Mouse (Mus musculus) embryonic facial prominence, embryonic 11.5 days (tissue): ENCODE results near the gene Cobll1. TPM values are rescaled to one million over a fixed set of nuclear protein-coding genes. Genes with fewer than 3 reads are reported as not detected.

Source experiments
- ATAC-seq: fragments of 200-750 bp; cut with Nextera tagmentation; replicated peaks from 2 replicates; pipeline ENCODE4 v1.8.0; 2017; ENCODE audit warnings: low read depth; ENCODE audit not compliant: insufficient number of reproducible peaks, low FRiP score, low TSS enrichment
- DNase-seq: peaks from one replicate; pipeline ENCODE4 v3.0.0-alpha.2; 2015; ENCODE audit warnings: low spot score
- H3K27ac ChIP-seq: fragments of 300-500 bp; sonication (generic); replicated peaks from 2 replicates; pipeline ENCODE4 v1.5.1; 2014; ENCODE audit warnings: mild to moderate bottlenecking, low read depth, low read length, control low read depth
- H3K27me3 ChIP-seq: fragments of 300-500 bp; sonication (generic); 2 replicates; pipeline ENCODE4 v1.6.1; 2014; ENCODE audit warnings: mild to moderate bottlenecking, low read length, moderate library complexity, mixed read lengths; ENCODE audit not compliant: control insufficient read depth, insufficient read depth
- H3K36me3 ChIP-seq: fragments of 300-500 bp; sonication (generic); replicated peaks from 2 replicates; pipeline ENCODE4 v1.6.1; 2014; ENCODE audit warnings: low read depth, mild to moderate bottlenecking, low read length, moderate library complexity, mixed read lengths; ENCODE audit not compliant: control insufficient read depth, insufficient read depth
- H3K4me1 ChIP-seq: fragments of 300-500 bp; sonication (generic); 2 replicates; pipeline ENCODE4 v1.6.1; 2014; ENCODE audit warnings: low read length, mixed read lengths; ENCODE audit not compliant: control insufficient read depth, insufficient read depth
- H3K4me2 ChIP-seq: fragments of 300-500 bp; sonication (generic); 2 replicates; pipeline ENCODE4 v1.6.1; 2014; ENCODE audit warnings: low read depth, mild to moderate bottlenecking, control low read depth, low read length, moderate library complexity
- H3K4me3 ChIP-seq: fragments of 300-500 bp; sonication (generic); 2 replicates; pipeline ENCODE4 v1.5.1; 2014; ENCODE audit warnings: low read depth, low read length, control low read depth
- H3K9ac ChIP-seq: fragments of 300-500 bp; sonication (generic); replicated peaks from 2 replicates; pipeline ENCODE4 v1.6.1; 2014; ENCODE audit warnings: mild to moderate bottlenecking, control low read depth, low read length
- H3K9me3 ChIP-seq: fragments of 300-500 bp; sonication (generic); replicated peaks from 2 replicates; pipeline ENCODE4 v1.6.1; 2016; ENCODE audit warnings: mild to moderate bottlenecking, low read length, inconsistent platforms, mixed read lengths; ENCODE audit not compliant: control insufficient read depth
- WGBS: fragments of 180-500 bp; shearing (Covaris S2); extraction: QIAGEN DNeasy Blood & Tissue Kit; methylation state at CpG from one replicate; pipeline ENCODE4 v1.1.7; 2014; 5-methylcytosine and 5-hydroxymethylcytosine counted together
- polyA plus RNA-seq: library from polyadenylated mRNA; unstranded; fragments of >200 nt; fragmentation: Nextera tagmentation; extraction: Ambion mirVana; gene quantifications from 2 replicates; pipeline ENCODE4 v1.2.1, GENCODE M21; 2014

Cobll1 gene
- polyA plus RNA-seq, 1 experiment from 2014 or later, result 2.2 TPM

DNA sequence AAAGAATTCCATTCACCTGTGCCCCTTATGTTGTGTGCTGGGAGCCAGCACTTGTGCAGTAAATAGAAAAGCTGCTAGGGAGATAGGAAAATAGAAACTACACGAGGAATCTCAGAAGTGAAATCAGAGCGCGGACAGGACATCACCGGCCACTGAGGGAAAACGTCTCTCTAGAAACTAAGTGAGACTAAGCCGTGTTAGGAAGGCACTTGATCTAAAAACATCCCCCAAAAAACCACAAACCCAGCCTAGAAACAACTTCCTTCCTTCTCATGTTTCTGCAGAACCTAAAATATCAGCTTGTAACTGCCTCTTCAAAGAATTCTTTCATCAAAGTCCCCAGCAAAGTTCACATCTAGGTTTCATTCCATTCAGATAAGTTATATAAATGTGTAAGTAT, 50.6 kb downstream of the Cobll1 start:
- no peak for DNase-seq
- Histone ChIP-seq H3K4me2 (no peak overlapping the region), H3K27ac (no peak overlapping the region), H3K36me3 (no peaks in the 10 kb centered on the region), H3K4me3 (no peak overlapping the region), H3K27me3 (no peaks in the 10 kb centered on the region), H3K9me3 (no peaks in the 10 kb centered on the region), H3K9ac (no peak overlapping the region), H3K4me1 (no peaks in the 10 kb centered on the region)
- ATAC-seq, result no peak
- WGBS, result 61% methylated on average over 6 of the region's 6 CpGs

DNA sequence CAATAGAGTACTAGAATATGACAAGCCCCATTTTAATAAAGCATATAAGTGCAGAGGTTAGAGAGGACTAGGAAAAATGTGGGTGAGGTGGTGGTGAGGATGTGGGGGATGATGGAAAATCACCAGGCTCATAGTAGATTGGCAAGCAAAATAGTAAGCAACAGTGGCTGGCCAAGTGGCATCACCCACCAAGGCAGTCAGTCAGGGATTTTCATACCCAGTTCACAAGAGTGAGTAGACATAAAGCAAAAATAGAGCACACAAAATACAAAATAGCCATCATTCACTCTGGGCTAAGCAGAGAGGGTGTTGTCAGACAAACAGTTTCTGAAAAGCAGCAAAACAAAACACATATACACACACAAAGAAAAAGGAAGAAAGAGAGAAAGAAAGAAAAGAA, 51.6 kb downstream of the Cobll1 start:
- Histone ChIP-seq H3K36me3 (no peaks in the 10 kb centered on the region), H3K4me2 (no peak overlapping the region), H3K27me3 (no peaks in the 10 kb centered on the region), H3K4me1 (no peaks in the 10 kb centered on the region), H3K4me3 (no peak overlapping the region), H3K27ac (no peak overlapping the region), H3K9ac (no peak overlapping the region), H3K9me3 (no peaks in the 10 kb centered on the region)
- ATAC-seq (no peak), DNase-seq (no peak)

DNA sequence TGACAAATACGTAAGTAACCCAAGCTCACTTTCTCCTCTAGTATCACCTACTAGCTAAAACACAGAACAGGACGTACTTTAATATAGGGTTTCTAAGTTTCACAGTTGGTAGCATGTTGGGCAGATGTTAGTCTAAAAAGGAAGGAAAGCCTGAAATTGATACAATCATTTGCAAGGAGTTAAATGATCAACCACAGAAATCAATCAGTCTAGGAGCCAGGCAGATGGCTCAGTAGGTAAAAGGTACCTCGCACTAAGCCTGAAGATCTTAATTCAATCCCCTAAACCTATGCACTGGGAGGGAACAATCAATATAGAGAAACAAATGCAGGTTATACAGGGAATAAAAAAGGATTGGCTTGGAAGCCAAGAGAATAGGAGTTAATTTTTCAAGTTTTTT, 52.0 kb downstream of the Cobll1 start:
- Histone ChIP-seq H3K4me1 (no peaks in the 10 kb centered on the region), H3K27me3 (no peaks in the 10 kb centered on the region), H3K27ac (no peak overlapping the region), H3K9ac (no peak overlapping the region), H3K9me3 (no peaks in the 10 kb centered on the region), H3K4me2 (no peak overlapping the region), H3K4me3 (no peak overlapping the region), H3K36me3 (no peaks in the 10 kb centered on the region)
- WGBS, result 84% methylated on average over 3 of the region's 3 CpGs
- ATAC-seq (no peak), DNase-seq (no peak)

DNA sequence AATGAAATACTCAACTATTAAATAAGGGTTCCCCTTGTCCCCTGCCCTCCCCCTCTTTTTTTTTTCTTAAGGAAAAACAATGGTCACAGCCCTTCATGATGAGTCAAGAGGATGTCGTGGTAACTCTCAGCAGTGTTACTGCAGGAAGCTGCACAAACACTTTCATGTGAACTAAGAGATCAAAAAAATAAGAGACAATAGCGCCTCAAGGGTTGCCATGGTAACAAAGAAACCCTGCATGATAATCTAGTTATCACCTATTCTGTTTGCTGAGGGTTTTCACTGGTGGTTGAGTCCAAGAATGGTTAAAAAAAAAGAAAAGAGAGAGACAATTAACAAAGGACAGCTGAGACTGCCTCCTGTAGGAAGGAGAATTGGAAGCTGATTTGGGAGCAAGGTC, 56.5 kb downstream of the Cobll1 start:
- Histone ChIP-seq H3K4me1 (no peaks in the 10 kb centered on the region; the same call in 1 of the 2 replicates), H3K4me3 (no peak overlapping the region), H3K9ac (no peak overlapping the region), H3K9me3 (no peaks in the 10 kb centered on the region), H3K27ac (no peak overlapping the region), H3K4me2 (no peak overlapping the region), H3K36me3 (no peaks in the 10 kb centered on the region), H3K27me3 (no peaks in the 10 kb centered on the region)
- 29% methylated on average over 2 of the region's 2 CpGs for WGBS
- DNase-seq, result no peak
- no peak for ATAC-seq

DNA sequence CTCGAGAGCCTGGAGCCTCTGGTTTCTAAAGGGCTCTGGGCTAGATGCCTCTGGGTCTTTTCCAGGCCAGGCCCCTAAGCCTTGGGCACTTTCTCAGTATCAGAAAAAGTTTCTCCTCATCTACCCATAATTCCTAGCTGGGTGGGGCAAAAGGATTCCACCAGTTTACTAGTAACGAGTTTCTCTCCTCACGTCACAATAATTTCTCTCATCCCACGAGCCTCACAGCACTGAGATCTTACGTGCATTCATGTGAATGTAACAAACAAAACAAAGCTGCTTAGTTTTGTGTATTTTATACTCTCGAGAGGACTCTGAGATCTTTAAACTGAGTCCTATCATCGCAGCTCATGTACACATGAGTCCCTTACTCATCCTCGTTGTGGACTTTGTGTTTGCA, 57.5 kb downstream of the Cobll1 start:
- Histone ChIP-seq H3K36me3 (no peaks in the 10 kb centered on the region), H3K9ac (no peak overlapping the region), H3K9me3 (no peaks in the 10 kb centered on the region), H3K27me3 (no peaks in the 10 kb centered on the region), H3K4me3 (no peak overlapping the region), H3K4me2 (no peak overlapping the region), H3K27ac (no peak overlapping the region), H3K4me1 (no peaks in the 10 kb centered on the region; the same call in 1 of the 2 replicates)
- WGBS, result 85% methylated on average over 8 of the region's 8 CpGs
- DNase-seq (no peak), ATAC-seq (no peak)

DNA sequence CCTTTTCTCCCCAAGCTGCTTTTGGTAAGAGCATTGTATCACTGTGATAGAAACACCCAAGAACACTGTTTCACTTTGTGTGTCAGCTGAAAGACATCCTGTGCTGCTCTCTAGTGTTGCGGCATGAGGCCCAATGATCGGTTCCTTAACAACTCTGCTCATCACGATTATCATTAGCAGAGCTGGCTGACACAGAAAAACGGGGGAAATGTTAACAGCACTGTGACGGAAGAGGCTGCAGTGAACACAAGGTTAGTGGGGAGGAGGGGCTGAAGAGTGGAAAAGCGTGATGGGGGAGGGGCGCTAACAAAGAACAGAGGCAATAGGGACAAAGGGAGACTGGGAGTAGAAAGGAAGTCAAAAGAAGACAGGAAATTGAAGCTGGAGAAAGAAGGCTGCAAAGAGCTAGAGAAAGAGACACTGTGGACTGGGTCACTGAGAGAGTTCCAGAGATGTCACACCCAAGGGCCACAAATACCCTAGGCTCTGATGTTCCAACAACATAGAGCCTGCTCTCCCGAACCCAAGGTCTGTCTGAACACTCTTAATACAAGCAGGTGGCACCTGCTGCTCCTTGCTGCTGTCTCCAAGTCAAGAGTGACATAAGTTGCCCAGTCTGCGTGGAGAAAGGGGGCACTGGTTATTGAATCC, 58.0 kb downstream of the Cobll1 start:
- DNase-seq, result peak; percentile 59
- H3K4me3 ChIP-seq, result no peak overlapping the region
- H3K9me3 ChIP-seq, result no peaks in the 10 kb centered on the region
- H3K27me3 ChIP-seq, result no peaks in the 10 kb centered on the region
- H3K4me1 ChIP-seq, result no peaks in the 10 kb centered on the region; the same call in 1 of the 2 replicates
- WGBS, result 37% methylated on average over 9 of the region's 9 CpGs
- no peak for ATAC-seq
- H3K9ac ChIP-seq, result no peak overlapping the region
- H3K36me3 ChIP-seq, result no peaks in the 10 kb centered on the region
- no peak overlapping the region for H3K27ac ChIP-seq
- no peak overlapping the region for H3K4me2 ChIP-seq

DNA sequence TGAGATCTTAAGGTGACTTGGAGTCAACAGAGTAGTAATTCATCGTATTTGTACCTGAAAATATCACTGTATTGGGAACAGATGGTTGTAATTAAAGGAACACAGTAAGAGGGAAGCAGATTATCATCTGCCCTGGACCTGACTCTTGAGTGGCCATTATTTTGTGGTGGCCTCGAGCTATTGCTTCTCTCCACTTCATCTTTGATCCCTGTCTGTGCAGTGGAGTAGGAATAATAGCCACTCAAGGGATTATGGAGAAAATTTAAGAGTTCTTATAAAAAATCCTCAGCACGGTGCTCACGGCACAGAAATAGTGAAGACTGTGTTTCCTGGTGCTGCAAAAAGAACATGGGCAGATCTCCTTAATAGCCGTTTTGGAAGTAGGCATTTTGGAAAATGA, 63.6 kb downstream of the Cobll1 start:
- H3K4me3 ChIP-seq, result no peak overlapping the region
- no peak overlapping the region for H3K9ac ChIP-seq
- H3K9me3 ChIP-seq, result no peaks in the 10 kb centered on the region
- no peak overlapping the region for H3K27ac ChIP-seq
- no peaks in the 10 kb centered on the region for H3K4me1 ChIP-seq
- H3K36me3 ChIP-seq, result no peaks in the 10 kb centered on the region
- H3K4me2 ChIP-seq, result no peak overlapping the region
- DNase-seq (no peak), ATAC-seq (no peak)
- H3K27me3 ChIP-seq, result no peaks in the 10 kb centered on the region
- 40% methylated on average over 5 of the region's 5 CpGs for WGBS

DNA sequence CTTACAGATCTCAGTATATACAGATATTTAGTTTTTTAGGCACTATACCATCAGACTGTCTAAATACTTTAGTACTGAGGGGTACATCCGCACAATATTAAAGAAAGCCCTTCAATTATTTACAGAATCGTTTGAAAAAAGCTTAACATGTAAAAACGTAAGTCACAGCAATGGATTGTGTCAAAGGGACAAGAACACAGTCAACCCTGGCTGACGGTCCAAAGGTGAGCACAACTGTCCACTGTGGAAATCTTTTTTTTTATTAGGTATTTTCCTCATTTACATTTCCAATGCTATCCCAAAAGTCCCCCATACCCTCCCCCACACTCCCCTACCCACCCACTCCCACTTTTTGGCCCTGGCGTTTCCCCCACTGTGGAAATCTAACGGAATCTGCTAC, 67.1 kb downstream of the Cobll1 start:
- Histone ChIP-seq H3K9ac (no peak overlapping the region), H3K27me3 (no peaks in the 10 kb centered on the region), H3K27ac (no peak overlapping the region), H3K4me1 (no peaks in the 10 kb centered on the region), H3K36me3 (no peaks in the 10 kb centered on the region), H3K4me3 (no peak overlapping the region), H3K4me2 (no peak overlapping the region), H3K9me3 (no peaks in the 10 kb centered on the region)
- no peak for DNase-seq
- no peak for ATAC-seq
- 88% methylated on average over 6 of the region's 6 CpGs for WGBS
